In genomic region chr3:96692506-96692905, GRCm38 (mm10) we compare ENCODE assay signal across 9 mouse cellular contexts. TPM values are rescaled to one million over a fixed set of nuclear protein-coding genes. Genes with fewer than 3 reads are reported as not detected.
A peak's percentile ranks its signal among the peaks of the same experiment; 100 is the strongest.
DNase-seq lines count a peak whose midpoint lies in the region; TF ChIP-seq lines count a peak whose summit lies in the region.
"Had no signal": no experiment of that assay in that cellular context is flagged by ENCODE, and none has a peak within 500 bp of the region (broad histone marks: within the 10 kb centered on the region; RNA-seq: fewer than 3 reads in every experiment).

No protein-coding gene starts in this region.

- peaks cover 5% of the 10 kb centered on the region; the same call in 1 of the 2 replicates for H3K27me3 ChIP-seq in small intestine, adult 2 months (ENCODE audit: control insufficient read depth, insufficient read depth, low read length)

- TF ChIP-seq POLR2A in lung, adult 2 months (IDR thresholded peaks at IDR 0.05; ENCODE audit: borderline replicate concordance, extremely low read depth, low read depth, low read length): no peak
- no peak for TF ChIP-seq POLR2A in small intestine, adult 2 months (IDR thresholded peaks at IDR 0.05; ENCODE audit: low read depth, low read length)

- peak; percentile 39 to 54 for DNase-seq in heart, adult 18-20 months
- DNase-seq in heart, adult 8-10 months (ENCODE audit: low spot score): no peak
- peak; percentile 46 for DNase-seq in lung, postnatal 14 days
- DNase-seq in lung, adult 2 months: no peak
- peak; percentile 57 for DNase-seq in embryo, embryonic 9.5 days (ENCODE audit: extremely low spot score)
- DNase-seq in spleen, postnatal 10 days (ENCODE audit: low spot score in 2 of 2): no peak
- no peak for DNase-seq in right cerebral cortex, adult 18-20 months

- H3K4me3 ChIP-seq in lung, adult 2 months (replicated peaks; ENCODE audit: extremely low read depth, low read depth, low read length): no peak overlapping the region
- H3K4me3 ChIP-seq in small intestine, adult 2 months (ENCODE audit: low read depth, low read length): no peak overlapping the region
- H3K4me3 ChIP-seq: midbrain, embryonic 12.5 days had no signal

- no peak overlapping the region for H3K27ac ChIP-seq in small intestine, adult 2 months (ENCODE audit: insufficient read depth, low read depth, low read length)
- H3K27ac ChIP-seq: midbrain, embryonic 12.5 days had no signal

- WGBS in lung, adult 2 months: 21% methylated on average over 3 of the region's 3 CpGs
- WGBS in small intestine, adult 2 months: 40% methylated on average over 3 of the region's 3 CpGs

- TF ChIP-seq CTCF in lung, adult 2 months (IDR thresholded peaks at IDR 0.05; ENCODE audit: insufficient read depth, low read length): no peak
- peak; percentile 24; the same call in 1 of the 2 replicates for TF ChIP-seq CTCF in small intestine, adult 2 months (IDR thresholded peaks at IDR 0.05; ENCODE audit: extremely low read depth, insufficient read length, insufficient replicate concordance, low read depth, low read length)

- H3K4me1 ChIP-seq in lung, adult 2 months (ENCODE audit: control insufficient read depth, insufficient read depth, low read length): 0 out of 2 replicates have a peak, but pooled peaks cover 4% of the 10 kb centered on the region
- H3K4me1 ChIP-seq in small intestine, adult 2 months (ENCODE audit: control insufficient read depth, insufficient read depth, insufficient read length, low read length): 0 out of 2 replicates have a peak, but pooled peaks cover 2% of the 10 kb centered on the region

- H3K36me3 ChIP-seq in small intestine, adult 2 months (ENCODE audit: control insufficient read depth, insufficient read depth, low read length): no peaks in the 10 kb centered on the region
- H3K36me3 ChIP-seq: midbrain, embryonic 12.5 days had no signal

RNA-seq across cellular contexts. Expression of gene Pias3, which starts 3.7 kb away (rescaled TPM):
- 10 to 100 TPM; 13.4 to 15.3 TPM for total RNA-seq in heart, adult 18-20 months (2021)
- 10 to 100 TPM; 12.6 to 15.1 (median 14.5) TPM for total RNA-seq in heart, adult 8-10 months (2022)
- 39.3 and 44.1 TPM in 2 replicates for polyA plus RNA-seq in lung, adult 2 months (2012; rRNA removed)
- polyA plus RNA-seq in small intestine, adult 2 months (2012; rRNA removed): 10.1 and 17.9 TPM in 2 replicates

RNA-seq across cellular contexts. Expression of gene Nudt17, which starts 15.9 kb away (rescaled TPM):
- total RNA-seq in heart, adult 18-20 months (2021): 1 to 10 TPM; 2.7 to 5.3 TPM
- 1 to 10 TPM; 2.9 to 4.0 (median 3.2) TPM for total RNA-seq in heart, adult 8-10 months (2022)
- polyA plus RNA-seq in lung, adult 2 months (2012; rRNA removed): 3.8 and 4.7 TPM in 2 replicates
- polyA plus RNA-seq in small intestine, adult 2 months (2012; rRNA removed): 0.70 and 1.2 TPM in 2 replicates

RNA-seq across cellular contexts. Expression of gene Ankrd35, which starts 22.6 kb away (rescaled TPM):
- 1 to 10 TPM; 1.2 to 1.3 TPM for total RNA-seq in heart, adult 18-20 months (2021)
- total RNA-seq in heart, adult 8-10 months (2022): 1 to 10 TPM in 3 of 4 experiments, under 1 TPM in 1; 0.57 to 2.1 (median 1.6) TPM
- polyA plus RNA-seq in lung, adult 2 months (2012; rRNA removed): 1.4 and 3.6 TPM in 2 replicates
- polyA plus RNA-seq in small intestine, adult 2 months (2012; rRNA removed): 0.74 and 1.8 TPM in 2 replicates

RNA-seq across cellular contexts. Expression of gene Polr3c, which starts 34.9 kb away (rescaled TPM):
- total RNA-seq in heart, adult 18-20 months (2021): 10 to 100 TPM; 23.1 to 26.1 TPM
- total RNA-seq in heart, adult 8-10 months (2022): 10 to 100 TPM; 22.8 to 25.7 (median 24.0) TPM
- polyA plus RNA-seq in lung, adult 2 months (2012; rRNA removed): 16.7 and 29.8 TPM in 2 replicates
- polyA plus RNA-seq in small intestine, adult 2 months (2012; rRNA removed): 20.0 and 47.6 TPM in 2 replicates

RNA-seq across cellular contexts. Expression of gene Rnf115, which starts 35.0 kb away (rescaled TPM):
- 10 to 100 TPM; 22.5 to 22.6 TPM for total RNA-seq in heart, adult 18-20 months (2021)
- total RNA-seq in heart, adult 8-10 months (2022): 10 to 100 TPM; 21.5 to 32.5 (median 27.8) TPM
- 16.3 and 16.4 TPM in 2 replicates for polyA plus RNA-seq in lung, adult 2 months (2012; rRNA removed)
- 7.5 and 17.7 TPM in 2 replicates for polyA plus RNA-seq in small intestine, adult 2 months (2012; rRNA removed)

Comparison
In these comparisons a context has a peak if more than half of its experiments do, and no peak if none do; other contexts are left out.
1. DNase-seq: peak in heart, adult 18-20 months (2 of 2), lung, postnatal 14 days (single experiment) and embryo, embryonic 9.5 days (single experiment); none in heart, adult 8-10 months (single experiment), lung, adult 2 months (single experiment), spleen, postnatal 10 days (0 of 2) and right cerebral cortex, adult 18-20 months (single experiment).